Mouse (Mus musculus) forebrain, embryonic 11.5 days (tissue): Measurements from ENCODE around the gene Abce1. TPM values are rescaled to one million over a fixed set of nuclear protein-coding genes. Genes with fewer than 3 reads are reported as not detected.
"Not testable (repeated sequence)": the region's sequence is repeated elsewhere in the genome, so short reads cannot be mapped to it uniquely, and the experiment has no call there.

Experiments used
- ATAC-seq: fragments of 200-750 bp; cut with Nextera tagmentation; replicated peaks from 2 replicates; pipeline ENCODE4 v1.8.0; 2017; ENCODE audit warnings: moderate TSS enrichment; ENCODE audit not compliant: low FRiP score
- DNase-seq: peaks from one replicate; pipeline ENCODE4 v3.0.0-alpha.2; 2017; ENCODE audit warnings: low spot score
- H3K27ac ChIP-seq: fragments of 300-500 bp; sonication (generic); 2 replicates; pipeline ENCODE4 v1.5.1; 2014; ENCODE audit warnings: low read depth, low read length
- H3K27me3 ChIP-seq: fragments of 300-500 bp; sonication (generic); 2 replicates; pipeline ENCODE4 v1.6.1; 2014; ENCODE audit warnings: mild to moderate bottlenecking, low read length, mixed read lengths; ENCODE audit not compliant: control insufficient read depth, insufficient read depth
- H3K36me3 ChIP-seq: fragments of 300-500 bp; sonication (generic); 2 replicates; pipeline ENCODE4 v1.6.1; 2014; ENCODE audit warnings: mild to moderate bottlenecking, low read length, moderate library complexity, mixed read lengths; ENCODE audit not compliant: control insufficient read depth, insufficient read depth
- H3K4me1 ChIP-seq: fragments of 300-500 bp; sonication (generic); replicated peaks from 2 replicates; pipeline ENCODE4 v1.6.1; 2014; ENCODE audit warnings: low read length, mixed read lengths; ENCODE audit not compliant: control insufficient read depth, insufficient read depth
- H3K4me2 ChIP-seq: fragments of 300-500 bp; sonication (generic); 2 replicates; pipeline ENCODE4 v1.6.1; 2014; ENCODE audit warnings: low read depth, mild to moderate bottlenecking, low read length, moderate library complexity, mixed read lengths; ENCODE audit not compliant: severe bottlenecking
- H3K4me3 ChIP-seq: fragments of 300-500 bp; sonication (generic); 2 replicates; pipeline ENCODE4 v1.5.1; 2014; ENCODE audit warnings: low read depth, low read length
- H3K9ac ChIP-seq: fragments of 300-500 bp; sonication (generic); 2 replicates; pipeline ENCODE4 v1.6.1; 2014; ENCODE audit warnings: low read length
- H3K9me3 ChIP-seq: fragments of 300-500 bp; sonication (generic); 2 replicates; pipeline ENCODE4 v1.6.1; 2016; ENCODE audit warnings: low read length, mixed read lengths; ENCODE audit not compliant: control insufficient read depth
- WGBS: fragments of 180-500 bp; shearing (Covaris S2); extraction: QIAGEN DNeasy Blood & Tissue Kit; methylation state at CpG from one replicate; pipeline ENCODE4 v1.1.7; 2014; 5-methylcytosine and 5-hydroxymethylcytosine counted together
- polyA plus RNA-seq: library from polyadenylated mRNA; unstranded; fragments of >200 nt; fragmentation: Nextera tagmentation; extraction: Ambion mirVana; gene quantifications from 2 replicates; pipeline ENCODE4 v1.2.1, GENCODE M21; 2014

The Abce1 gene
- polyA plus RNA-seq, 1 experiment from 2014 or later, result 150 TPM

DNA sequence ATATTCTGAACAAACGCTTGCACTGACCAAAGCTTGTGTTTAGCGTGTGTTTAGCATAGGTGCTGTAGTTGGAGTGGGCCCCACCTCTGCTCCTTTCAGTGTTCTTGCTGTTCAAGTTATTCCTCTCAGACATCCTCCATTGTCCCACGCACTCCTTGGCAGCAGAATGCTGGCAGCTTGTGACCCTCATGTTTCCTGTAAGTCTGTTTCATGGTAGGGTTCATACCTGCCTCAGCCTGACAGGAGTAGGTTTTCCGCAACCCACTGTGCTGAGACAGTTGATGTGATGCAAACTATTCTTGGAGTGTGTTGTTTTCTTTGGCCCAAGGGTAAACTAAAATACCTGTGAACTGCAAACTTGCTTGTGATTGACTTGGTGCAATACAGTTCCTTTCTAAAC, 35.1 kb downstream of the Abce1 start:
- DNase-seq, result no peak
- WGBS, result 90% methylated on average over 4 of the region's 4 CpGs
- Histone ChIP-seq H3K4me3 (no peak overlapping the region), H3K27ac (no peak overlapping the region), H3K9ac (no peak overlapping the region), H3K27me3 (no peaks in the 10 kb centered on the region), H3K36me3 (peaks cover 3% of the 10 kb centered on the region; the same call in 1 of the 2 replicates), H3K4me1 (no peaks in the 10 kb centered on the region), H3K9me3 (no peaks in the 10 kb centered on the region), H3K4me2 (no peak overlapping the region)
- no peak for ATAC-seq

DNA sequence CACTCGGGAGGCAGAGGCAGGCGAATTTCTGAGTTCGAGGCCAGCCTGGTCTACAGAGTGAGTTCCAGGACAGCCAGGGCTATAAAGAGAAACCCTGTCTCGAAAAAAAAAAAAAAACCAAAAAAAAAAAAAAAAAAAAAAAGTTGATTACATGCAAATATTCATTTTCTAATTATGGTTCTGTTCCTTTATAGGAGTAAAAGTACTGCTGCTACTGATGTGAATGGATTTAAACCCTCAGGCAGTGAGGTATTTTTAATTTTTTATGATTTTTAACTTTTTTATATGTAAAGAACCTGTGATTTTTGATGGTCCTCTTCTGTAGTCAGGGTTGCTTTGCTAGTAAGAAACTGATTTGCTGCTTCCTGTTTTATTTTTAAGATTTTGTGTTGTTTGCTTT, 52.8 kb downstream of the Abce1 start:
- not testable (repeated sequence) for H3K27me3 ChIP-seq, H3K4me3 ChIP-seq, H3K9me3 ChIP-seq, H3K9ac ChIP-seq, DNase-seq, H3K4me1 ChIP-seq, H3K36me3 ChIP-seq, ATAC-seq, H3K4me2 ChIP-seq, H3K27ac ChIP-seq
- WGBS, result 88% methylated on average over 4 of the region's 4 CpGs

DNA sequence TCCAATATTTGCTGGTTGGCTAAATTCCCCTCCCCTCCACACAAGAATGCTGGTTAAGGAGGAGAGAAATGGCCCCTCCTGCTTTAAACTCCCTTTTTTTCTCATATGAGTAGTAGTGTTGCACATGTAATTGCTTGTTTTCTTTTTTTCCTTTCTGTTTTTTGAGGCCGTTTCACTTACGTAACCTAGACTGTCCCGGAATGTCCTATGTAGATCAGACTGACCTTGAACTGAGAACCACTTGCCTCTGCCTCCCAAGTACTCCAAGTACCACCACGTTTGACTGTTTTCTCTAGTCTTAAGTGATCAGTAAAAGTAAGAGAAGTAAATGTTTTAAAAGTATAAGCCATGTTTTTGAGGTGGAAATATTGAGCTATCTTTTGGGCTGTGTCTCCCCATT, 57.8 kb downstream of the Abce1 start:
- Histone ChIP-seq H3K4me1 (no peaks in the 10 kb centered on the region), H3K4me2 (no peak overlapping the region), H3K9ac (no peak overlapping the region), H3K36me3 (peaks cover 2% of the 10 kb centered on the region; the same call in 1 of the 2 replicates), H3K9me3 (no peaks in the 10 kb centered on the region), H3K27me3 (no peaks in the 10 kb centered on the region), H3K4me3 (no peak overlapping the region), H3K27ac (no peak overlapping the region)
- WGBS, result 92% methylated on average over 4 of the region's 4 CpGs
- ATAC-seq, result no peak
- DNase-seq, result no peak

- Histone ChIP-seq H3K4me3 (no peak overlapping the region), H3K4me2 (no peak overlapping the region), H3K27ac (no peak overlapping the region), H3K36me3 (peaks cover 2% of the 10 kb centered on the region; the same call in 1 of the 2 replicates), H3K9me3 (no peaks in the 10 kb centered on the region), H3K9ac (no peak overlapping the region), H3K4me1 (no peaks in the 10 kb centered on the region), H3K27me3 (no peaks in the 10 kb centered on the region)
- WGBS, result 90% methylated on average over 1 of the region's 1 CpGs
- ATAC-seq (no peak), DNase-seq (no peak)
These were observed 61.3 kb downstream of the Abce1 start for GRCm38 (mm10) chr8:79650158-79650814.

DNA sequence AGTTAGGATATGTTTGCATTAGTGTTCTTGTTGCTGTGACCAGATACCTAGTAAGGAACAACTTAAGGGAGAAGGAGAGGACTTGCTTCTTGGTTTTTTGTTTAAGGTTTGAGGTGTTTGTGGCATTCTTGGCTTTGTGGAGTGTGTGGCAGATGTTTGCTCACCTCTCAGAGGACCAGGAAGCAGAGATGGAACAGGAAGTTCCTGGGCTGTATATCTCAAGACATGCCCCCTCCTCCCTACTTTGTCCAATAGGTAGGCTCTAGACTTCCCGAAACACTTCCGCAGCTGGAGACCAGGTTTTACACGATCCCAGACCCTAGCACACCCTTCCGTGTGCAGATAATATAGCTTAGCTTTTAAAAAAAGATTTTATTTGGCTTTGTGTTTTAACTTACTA, 62.0 kb downstream of the Abce1 start:
- no peaks in the 10 kb centered on the region for H3K9me3 ChIP-seq
- DNase-seq (no peak), ATAC-seq (no peak)
- WGBS, result 95% methylated on average over 4 of the region's 4 CpGs
- peaks cover 2% of the 10 kb centered on the region; the same call in 1 of the 2 replicates for H3K36me3 ChIP-seq
- H3K4me3 ChIP-seq, result no peak overlapping the region
- no peak overlapping the region for H3K9ac ChIP-seq
- no peaks in the 10 kb centered on the region for H3K4me1 ChIP-seq
- H3K27me3 ChIP-seq, result no peaks in the 10 kb centered on the region
- no peak overlapping the region for H3K27ac ChIP-seq
- no peak overlapping the region for H3K4me2 ChIP-seq

DNA sequence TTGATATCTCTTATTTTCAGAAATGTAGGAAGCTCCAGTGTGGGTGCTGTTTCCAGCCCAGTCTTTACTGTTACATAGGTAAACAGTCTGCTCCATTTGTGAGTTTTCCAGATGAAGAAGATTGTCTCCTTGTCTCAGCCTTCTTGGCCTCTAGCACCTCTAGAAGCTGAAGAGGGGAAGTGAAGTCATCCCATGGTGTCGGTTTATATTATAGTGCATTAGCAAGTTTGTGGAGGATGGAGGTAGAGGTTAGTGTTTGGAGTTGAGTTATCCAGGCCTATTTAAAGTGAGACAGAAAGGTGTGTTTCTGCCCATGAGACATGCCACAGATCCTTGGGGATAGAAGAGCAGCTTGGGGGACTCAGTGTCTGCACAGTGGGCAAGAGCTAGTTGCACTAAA, 70.4 kb downstream of the Abce1 start:
- Histone ChIP-seq H3K27me3 (no peaks in the 10 kb centered on the region), H3K9me3 (no peaks in the 10 kb centered on the region), H3K4me2 (peak overlapping the region; percentile 56), H3K9ac (peak overlapping the region; percentile 88), H3K4me1 (peaks cover 7% of the 10 kb centered on the region; the same call in 1 of the 2 replicates), H3K4me3 (peak overlapping the region; percentile 87), H3K36me3 (peaks cover 3% of the 10 kb centered on the region; the same call in 1 of the 2 replicates), H3K27ac (no peak overlapping the region)
- WGBS, result 37% methylated on average over 1 of the region's 1 CpGs
- DNase-seq (no peak), ATAC-seq (no peak)

DNA sequence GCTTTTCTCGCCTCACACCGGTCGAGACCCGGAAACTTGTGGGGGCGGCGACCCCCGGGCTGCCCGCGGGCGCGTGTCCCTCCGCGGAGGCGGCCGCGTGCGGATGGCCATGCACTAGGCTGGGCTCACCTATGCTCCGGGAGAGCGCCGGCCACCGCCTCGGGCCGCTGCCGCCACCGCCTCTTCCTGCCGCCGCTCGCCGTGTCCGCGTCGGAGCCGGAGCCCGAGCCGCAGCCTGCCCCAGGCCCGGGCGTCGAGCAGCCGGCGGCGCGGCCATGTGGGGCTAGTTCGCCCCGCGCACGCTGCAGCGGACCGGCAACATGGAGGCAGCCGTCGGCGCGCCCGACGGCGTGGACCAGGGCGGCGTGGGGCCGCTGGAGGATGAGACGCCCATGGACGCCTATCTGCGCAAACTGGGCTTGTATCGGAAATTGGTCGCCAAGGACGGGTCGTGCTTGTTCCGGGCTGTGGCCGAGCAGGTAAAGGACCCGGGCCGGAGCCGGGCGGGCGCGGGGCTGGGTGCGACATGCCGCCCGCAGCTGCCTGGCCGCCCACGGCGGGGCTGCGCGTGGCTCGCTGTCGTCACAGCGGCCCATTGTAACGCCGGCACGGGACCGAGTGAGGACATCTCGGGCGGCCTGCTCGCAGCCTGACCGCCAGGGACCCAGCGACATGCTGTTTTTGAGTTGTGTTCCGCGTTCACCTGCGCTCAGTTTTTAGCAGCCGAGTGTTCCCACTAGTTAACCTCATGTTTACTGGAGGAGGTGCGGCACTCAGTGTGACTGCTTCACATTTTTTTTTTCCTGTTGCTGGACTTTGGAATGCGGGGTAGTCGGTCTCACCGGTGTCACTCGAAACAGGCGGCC, 71.7 kb downstream of the Abce1 start, which contains the start of gene Otud4:
Gene Otud4 (plus strand): TSS at position 33 of the 866 bp plus-strand sequence.
- Histone ChIP-seq H3K4me3 (peak within 1 kb of the TSS; percentile 87), H3K36me3 (peaks cover 3% of the 10 kb centered on the region; the same call in 1 of the 2 replicates), H3K4me1 (peaks cover 7% of the 10 kb centered on the region; the same call in 1 of the 2 replicates), H3K9me3 (no peaks in the 10 kb centered on the region), H3K27ac (peak within 1 kb of the TSS; percentile 89), H3K9ac (peak within 1 kb of the TSS; percentile 88), H3K4me2 (peak within 1 kb of the TSS; percentile 56), H3K27me3 (no peaks in the 10 kb centered on the region)
- DNase-seq (no peak), ATAC-seq (peak; percentile 75)
- WGBS, result 0% methylated on average over 91 of the region's 103 CpGs

DNA sequence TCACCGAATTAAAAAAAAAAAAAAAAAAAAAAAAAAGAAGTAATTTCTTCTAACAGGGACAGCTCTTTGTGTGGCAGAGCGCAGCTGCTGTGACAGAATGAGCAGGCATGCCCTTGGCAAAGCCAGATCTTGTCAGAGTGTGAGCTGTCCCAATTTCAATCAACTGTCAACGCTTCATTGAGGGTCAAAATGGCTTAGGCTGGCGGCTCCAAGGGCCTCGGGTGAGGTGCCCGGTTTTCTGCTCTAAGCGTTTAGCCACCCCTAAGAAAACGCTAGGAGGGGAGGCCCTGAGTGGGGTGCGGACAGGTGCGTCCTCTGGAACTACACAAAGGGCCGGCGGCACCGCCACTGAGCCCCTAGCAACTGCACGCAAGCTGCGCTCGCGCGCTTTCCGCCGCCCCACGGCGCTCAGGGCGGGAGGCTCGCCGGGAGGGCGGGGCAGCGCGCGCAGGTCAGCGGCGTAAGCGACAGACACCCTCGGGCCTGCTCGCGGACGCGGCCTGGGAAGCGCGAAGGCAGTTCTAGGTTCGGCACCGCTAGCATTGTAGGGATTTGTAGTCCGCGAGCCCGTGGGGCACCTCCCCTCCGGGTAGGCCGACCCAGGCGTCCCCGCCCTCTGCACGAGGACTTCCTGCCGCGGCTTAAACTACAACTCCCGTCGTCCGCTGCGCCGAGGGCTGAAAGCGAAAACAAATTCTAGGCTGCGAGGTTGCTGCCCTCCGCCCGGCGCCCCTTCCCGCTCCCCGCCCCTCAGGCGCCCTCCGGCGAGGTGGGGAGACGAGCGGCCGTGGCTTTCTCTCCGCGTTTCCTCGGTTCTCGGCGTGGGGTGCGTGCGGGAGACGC, 72.6 kb downstream of the Abce1 start:
- H3K27ac ChIP-seq, result peak overlapping the region; percentile 89
- peaks cover 7% of the 10 kb centered on the region; the same call in 1 of the 2 replicates for H3K4me1 ChIP-seq
- no peaks in the 10 kb centered on the region; the same call in 1 of the 2 replicates for H3K9me3 ChIP-seq
- peaks cover under 1% of the 10 kb centered on the region; the same call in 1 of the 2 replicates for H3K36me3 ChIP-seq
- no peaks in the 10 kb centered on the region for H3K27me3 ChIP-seq
- H3K9ac ChIP-seq, result peak overlapping the region; percentile 88
- peak overlapping the region; percentile 56 for H3K4me2 ChIP-seq
- ATAC-seq, result peak; percentile 99
- DNase-seq, result peak; percentile 99
- WGBS, result under 1% methylated on average over 74 of the region's 77 CpGs
- peak overlapping the region; percentile 87 for H3K4me3 ChIP-seq
